Mouse (Mus musculus) heart, embryonic 12.5 days (tissue): ENCODE measurements around the gene Phka1. TPM values are rescaled to one million over a fixed set of nuclear protein-coding genes. Genes with fewer than 3 reads are reported as not detected.

Experiments used
- ATAC-seq: fragments of 200-750 bp; cut with Nextera tagmentation; 2 replicates; pipeline ENCODE4 v1.8.0; 2017; ENCODE audit warnings: moderate TSS enrichment, moderate library complexity; ENCODE audit not compliant: insufficient number of reproducible peaks, low FRiP score
- H3K27ac ChIP-seq: fragments of 300-500 bp; sonication (generic); 2 replicates; pipeline ENCODE4 v1.5.1; 2016; ENCODE audit warnings: mild to moderate bottlenecking, moderate library complexity; ENCODE audit not compliant: poor library complexity, severe bottlenecking
- H3K27me3 ChIP-seq: fragments of 300-500 bp; sonication (generic); replicated peaks from 2 replicates; pipeline ENCODE4 v1.6.1; 2016; ENCODE audit warnings: mild to moderate bottlenecking, moderate library complexity
- H3K36me3 ChIP-seq: fragments of 300-500 bp; sonication (generic); 2 replicates; pipeline ENCODE4 v1.6.1; 2016; ENCODE audit warnings: mild to moderate bottlenecking, moderate library complexity
- H3K4me1 ChIP-seq: fragments of 300-500 bp; sonication (generic); replicated peaks from 2 replicates; pipeline ENCODE4 v1.6.1; 2016; ENCODE audit warnings: mild to moderate bottlenecking
- H3K4me2 ChIP-seq: fragments of 300-500 bp; sonication (generic); 2 replicates; pipeline ENCODE4 v1.6.1; 2016; ENCODE audit warnings: mild to moderate bottlenecking, moderate library complexity
- H3K4me3 ChIP-seq: fragments of 300-500 bp; sonication (generic); 2 replicates; pipeline ENCODE4 v1.5.1; 2016; ENCODE audit warnings: mild to moderate bottlenecking
- H3K9ac ChIP-seq: fragments of 300-500 bp; sonication (generic); 2 replicates; pipeline ENCODE4 v1.6.1; 2016; ENCODE audit warnings: mild to moderate bottlenecking, moderate library complexity
- H3K9me3 ChIP-seq: fragments of 300-500 bp; sonication (generic); replicated peaks from 2 replicates; pipeline ENCODE4 v1.6.1; 2016; ENCODE audit warnings: mild to moderate bottlenecking, moderate library complexity
- WGBS: fragments of 180-500 bp; shearing (Covaris S2); methylation state at CpG from one replicate; pipeline ENCODE4 v1.1.7; 2016; 5-methylcytosine and 5-hydroxymethylcytosine counted together
- polyA plus RNA-seq: library from polyadenylated mRNA; unstranded; fragments of >200 nt; fragmentation: Nextera tagmentation; extraction: Ambion mirVana; gene quantifications from 2 replicates; pipeline ENCODE4 v1.2.1, GENCODE M21; 2016

Phka1 gene
- polyA plus RNA-seq, 1 experiment from 2014 or later = 12.8 TPM

GRCm38 (mm10) chrX:102475555-102475954 is 168.5 kb downstream of the Phka1 start:
- H3K4me3 ChIP-seq = no peak overlapping the region
- H3K9me3 ChIP-seq = no peaks in the 10 kb centered on the region
- H3K9ac ChIP-seq = no peak overlapping the region
- 0 out of 2 replicates have a peak, but pooled peaks cover 5% of the 10 kb centered on the region for H3K27me3 ChIP-seq
- ATAC-seq = no peak
- H3K36me3 ChIP-seq = no peaks in the 10 kb centered on the region
- WGBS = 70% methylated on average over 5 of the region's 5 CpGs
- 0 out of 2 replicates have a peak overlapping the region, but pooled peaks have one; percentile 18 for H3K27ac ChIP-seq
- H3K4me2 ChIP-seq = no peak overlapping the region
- H3K4me1 ChIP-seq = no peaks in the 10 kb centered on the region

Other genes starting within 250 kb of the Phka1 start
- gene Hdac8, start 138.9 kb downstream of the Phka1 start, polyA plus RNA-seq = 5.2 and 6.8 TPM in 2 replicates
- not detected in 2 replicates for gene Gm3880, start 42.7 kb upstream of the Phka1 start, polyA plus RNA-seq
- not detected in 2 replicates for gene Gm9112, start 63.4 kb upstream of the Phka1 start, polyA plus RNA-seq
- gene Dmrtc1b, start 63.6 kb upstream of the Phka1 start, polyA plus RNA-seq = not detected in 2 replicates
- not detected in 2 replicates for gene Dmrtc1c1, start 158.7 kb upstream of the Phka1 start, polyA plus RNA-seq
- gene Dmrtc1c2, start 210.4 kb upstream of the Phka1 start, polyA plus RNA-seq = not detected in 2 replicates
- not detected in 2 replicates for gene 1700031F05Rik, start 223.7 kb upstream of the Phka1 start, polyA plus RNA-seq